Mouse (Mus musculus) G1E (cell line): ENCODE results near the gene Kat6b.

ENCODE experiments used
- CTCF ChIP-seq: IDR thresholded peaks from 2 replicates; pipeline ENCODE4 v1.5.1; 2012; ENCODE audit warnings: low read depth, low read length, inconsistent platforms, mixed read lengths
- TAL1 ChIP-seq: conservative IDR thresholded peaks from 2 replicates; pipeline ENCODE4 v1.6.1; 2012; ENCODE audit warnings: low read depth, low read length, inconsistent platforms, mixed read lengths

- TF ChIP-seq CTCF: no peak
- TF ChIP-seq TAL1: no peak
Measured at GRCm38 (mm10) chr14:21613031-21613430, 131.8 kb downstream of the Kat6b start.
